ENCODE assay signal across 8 mouse cellular contexts in the genomic region with DNA sequence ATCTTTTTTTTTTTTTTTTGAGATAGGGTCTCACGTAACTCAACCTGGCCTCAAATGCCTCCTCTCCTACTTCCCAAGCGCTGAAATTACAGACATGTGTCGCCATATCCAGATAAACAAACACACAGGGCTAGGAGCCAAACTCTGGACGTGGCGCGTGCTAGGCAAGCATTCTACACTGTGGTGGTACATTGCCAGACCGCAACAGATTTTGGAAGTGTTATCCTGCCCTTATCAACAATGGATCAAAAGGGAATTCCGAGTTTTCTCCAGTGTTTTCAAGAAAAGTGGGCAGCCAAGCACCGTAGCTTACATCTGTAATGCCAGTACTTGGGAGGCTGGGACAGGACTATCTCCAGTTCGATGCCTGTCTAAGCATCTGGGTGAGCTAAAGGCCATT. TPM values are rescaled to one million over a fixed set of nuclear protein-coding genes. Genes with fewer than 3 reads are reported as not detected.
DNase-seq lines count a peak whose midpoint lies in the region; ATAC-seq and TF ChIP-seq lines count a peak whose summit lies in the region.

No protein-coding gene starts in this region.

- no peaks in the 10 kb centered on the region for H3K9me3 ChIP-seq in neural tube, embryonic 11.5 days (ENCODE audit: control insufficient read depth, low read length)
- no peaks in the 10 kb centered on the region for H3K9me3 ChIP-seq in limb, embryonic 13.5 days
- no peaks in the 10 kb centered on the region for H3K9me3 ChIP-seq in stomach, postnatal 0 days (ENCODE audit: control insufficient read depth, low read length)

- H3K4me3 ChIP-seq in cerebellum, adult 2 months (replicated peaks; ENCODE audit: insufficient read depth, low read depth, low read length): peak overlapping the region; percentile 83
- H3K4me3 ChIP-seq in neural tube, embryonic 11.5 days (ENCODE audit: low read depth, low read length): peak overlapping the region; percentile 70
- peak overlapping the region; percentile 64 for H3K4me3 ChIP-seq in limb, embryonic 13.5 days
- H3K4me3 ChIP-seq in stomach, postnatal 0 days (ENCODE audit: low read depth, low read length): peak overlapping the region; percentile 47

- TF ChIP-seq POLR2A in cerebellum, adult 2 months (IDR thresholded peaks at IDR 0.05; ENCODE audit: borderline replicate concordance, insufficient read depth, low read length): no peak

- intact Hi-C loops in left cerebral cortex, postnatal 14 days (cut with DNase I): no loop called here

- no peak overlapping the region for H3K27ac ChIP-seq in cerebellum, adult 2 months (ENCODE audit: insufficient read depth, low read length)
- no peak overlapping the region for H3K27ac ChIP-seq in neural tube, embryonic 11.5 days (ENCODE audit: low read depth, low read length)
- H3K27ac ChIP-seq in limb, embryonic 13.5 days: no peak overlapping the region
- H3K27ac ChIP-seq in stomach, postnatal 0 days (replicated peaks): peak overlapping the region; percentile 45; the same call in 1 of the 2 replicates

- TF ChIP-seq EP300 in stomach, postnatal 0 days (optimal IDR thresholded peaks at IDR 0.05): no peak

- DNase-seq in cerebellum, adult 2 months: no peak
- no peak for DNase-seq in neural tube, embryonic 11.5 days (ENCODE audit: low spot score)
- no peak for DNase-seq in neural tube, embryonic 10.5 days (ENCODE audit: extremely low spot score, low spot score)
- no peak for DNase-seq in stomach, postnatal 0 days (ENCODE audit: low spot score)
- no peak for DNase-seq in left cerebral cortex, postnatal 14 days (ENCODE audit: low spot score in 2 of 2)
- no peak for DNase-seq in right cerebral cortex, postnatal 36 days (ENCODE audit: low spot score in 2 of 2)

- H3K4me2 ChIP-seq in neural tube, embryonic 11.5 days (ENCODE audit: low read depth): peak overlapping the region; percentile 65
- H3K4me2 ChIP-seq in limb, embryonic 13.5 days (replicated peaks): peak overlapping the region; percentile 91
- H3K4me2 ChIP-seq in stomach, postnatal 0 days (replicated peaks; ENCODE audit: low read depth): peak overlapping the region; percentile 64

- peak overlapping the region; percentile 64 for H3K9ac ChIP-seq in neural tube, embryonic 11.5 days (ENCODE audit: low read length)
- H3K9ac ChIP-seq in limb, embryonic 13.5 days: peak overlapping the region; percentile 73
- peak overlapping the region; percentile 56 for H3K9ac ChIP-seq in stomach, postnatal 0 days (ENCODE audit: low read length)

- 10% methylated on average over 10 of the region's 10 CpGs for WGBS in cerebellum, adult 2 months
- WGBS in neural tube, embryonic 11.5 days: 48% methylated on average over 10 of the region's 10 CpGs
- 36% methylated on average over 10 of the region's 10 CpGs for WGBS in limb, embryonic 13.5 days
- 24% methylated on average over 10 of the region's 10 CpGs for WGBS in stomach, postnatal 0 days

- no peaks in the 10 kb centered on the region for H3K27me3 ChIP-seq in cerebellum, adult 2 months (ENCODE audit: control insufficient read depth, insufficient read depth, low read length)
- H3K27me3 ChIP-seq in neural tube, embryonic 11.5 days (ENCODE audit: control insufficient read depth, insufficient read depth, low read length): no peaks in the 10 kb centered on the region
- no peaks in the 10 kb centered on the region for H3K27me3 ChIP-seq in limb, embryonic 13.5 days
- no peaks in the 10 kb centered on the region for H3K27me3 ChIP-seq in stomach, postnatal 0 days (ENCODE audit: control insufficient read depth, insufficient read depth, low read length)

- H3K36me3 ChIP-seq in neural tube, embryonic 11.5 days (ENCODE audit: control insufficient read depth, insufficient read depth, low read length): no peaks in the 10 kb centered on the region
- peaks cover 9% of the 10 kb centered on the region for H3K36me3 ChIP-seq in limb, embryonic 13.5 days
- no peaks in the 10 kb centered on the region for H3K36me3 ChIP-seq in stomach, postnatal 0 days (ENCODE audit: control insufficient read depth, insufficient read depth, low read length)

- peaks cover 15% of the 10 kb centered on the region for H3K4me1 ChIP-seq in cerebellum, adult 2 months (ENCODE audit: control insufficient read depth, insufficient read depth, low read length)
- peaks cover 4% of the 10 kb centered on the region for H3K4me1 ChIP-seq in neural tube, embryonic 11.5 days (ENCODE audit: control insufficient read depth, insufficient read depth, low read length)
- peaks cover 18% of the 10 kb centered on the region for H3K4me1 ChIP-seq in limb, embryonic 13.5 days
- 0 out of 2 replicates have a peak, but pooled peaks cover 2% of the 10 kb centered on the region for H3K4me1 ChIP-seq in stomach, postnatal 0 days (replicated peaks; ENCODE audit: control insufficient read depth, insufficient read depth)

- no peak for ATAC-seq in cerebellum, adult (ENCODE audit: insufficient number of reproducible peaks, low FRiP score, low TSS enrichment)
- ATAC-seq in neural tube, embryonic 11.5 days (ENCODE audit: insufficient read depth, low FRiP score, low TSS enrichment): no peak
- ATAC-seq in limb, embryonic 13.5 days (ENCODE audit: low FRiP score, low read depth): no peak
- no peak for ATAC-seq in stomach, postnatal 0 days (ENCODE audit: low FRiP score, low TSS enrichment)

- no peak for TF ChIP-seq CTCF in cerebellum, adult 2 months (IDR thresholded peaks at IDR 0.05; ENCODE audit: borderline replicate concordance, insufficient read depth, low read depth, low read length)
- TF ChIP-seq CTCF in stomach, postnatal 0 days (IDR thresholded peaks at IDR 0.05; ENCODE audit: low read depth): no peak

RNA-seq across cellular contexts. Expression of a gene that starts 1.0 kb away (rescaled TPM):
- polyA plus RNA-seq in cerebellum, adult 2 months (2012; rRNA removed): 87.3 and 94.0 TPM in 2 replicates
- 38.2 and 43.2 TPM in 2 replicates for polyA plus RNA-seq in neural tube, embryonic 11.5 days (2014; fragmentation: Nextera tagmentation; extraction: Ambion mirVana)
- 61.6 and 65.0 TPM in 2 replicates for polyA plus RNA-seq in limb, embryonic 13.5 days (2015; fragmentation: Nextera tagmentation; extraction: Ambion mirVana)
- 63.8 and 70.3 TPM in 2 replicates for polyA plus RNA-seq in stomach, postnatal 0 days (2015; fragmentation: Nextera tagmentation; extraction: Ambion mirVana)
- total RNA-seq in left cerebral cortex, postnatal 14 days (2021): 10 to 100 TPM; 32.0 to 32.7 TPM

RNA-seq across cellular contexts. Expression of a gene that starts 1.2 kb away (rescaled TPM):
- polyA plus RNA-seq in cerebellum, adult 2 months (2012; rRNA removed): 42.3 and 42.8 TPM in 2 replicates
- polyA plus RNA-seq in neural tube, embryonic 11.5 days (2014; fragmentation: Nextera tagmentation; extraction: Ambion mirVana): 49.8 and 54.4 TPM in 2 replicates
- polyA plus RNA-seq in limb, embryonic 13.5 days (2015; fragmentation: Nextera tagmentation; extraction: Ambion mirVana): 73.1 and 73.4 TPM in 2 replicates
- polyA plus RNA-seq in stomach, postnatal 0 days (2015; fragmentation: Nextera tagmentation; extraction: Ambion mirVana): 63.8 and 65.1 TPM in 2 replicates
- total RNA-seq in left cerebral cortex, postnatal 14 days (2021): 10 to 100 TPM; 22.6 to 23.9 TPM

RNA-seq across cellular contexts. Expression of a gene that starts 17.2 kb away (rescaled TPM):
- 27.2 and 27.4 TPM in 2 replicates for polyA plus RNA-seq in cerebellum, adult 2 months (2012; rRNA removed)
- polyA plus RNA-seq in neural tube, embryonic 11.5 days (2014; fragmentation: Nextera tagmentation; extraction: Ambion mirVana): 1.6 and 1.7 TPM in 2 replicates
- polyA plus RNA-seq in limb, embryonic 13.5 days (2015; fragmentation: Nextera tagmentation; extraction: Ambion mirVana): 3.7 and 4.9 TPM in 2 replicates
- 0.78 and 0.92 TPM in 2 replicates for polyA plus RNA-seq in stomach, postnatal 0 days (2015; fragmentation: Nextera tagmentation; extraction: Ambion mirVana)
- total RNA-seq in left cerebral cortex, postnatal 14 days (2021): 10 to 100 TPM; 40.2 to 48.8 TPM

RNA-seq across cellular contexts. Expression of a gene that starts 22.8 kb away (rescaled TPM):
- 36.9 and 37.3 TPM in 2 replicates for polyA plus RNA-seq in cerebellum, adult 2 months (2012; rRNA removed)
- 33.4 and 37.2 TPM in 2 replicates for polyA plus RNA-seq in neural tube, embryonic 11.5 days (2014; fragmentation: Nextera tagmentation; extraction: Ambion mirVana)
- polyA plus RNA-seq in limb, embryonic 13.5 days (2015; fragmentation: Nextera tagmentation; extraction: Ambion mirVana): 25.8 and 29.0 TPM in 2 replicates
- 11.6 and 12.5 TPM in 2 replicates for polyA plus RNA-seq in stomach, postnatal 0 days (2015; fragmentation: Nextera tagmentation; extraction: Ambion mirVana)
- 10 to 100 TPM; 25.5 to 30.1 TPM for total RNA-seq in left cerebral cortex, postnatal 14 days (2021)

RNA-seq across cellular contexts. Expression of a gene that starts 29.0 kb away (rescaled TPM):
- polyA plus RNA-seq in cerebellum, adult 2 months (2012; rRNA removed): 4.9 and 5.0 TPM in 2 replicates
- 1.2 and 1.6 TPM in 2 replicates for polyA plus RNA-seq in neural tube, embryonic 11.5 days (2014; fragmentation: Nextera tagmentation; extraction: Ambion mirVana)
- 1.7 and 2.4 TPM in 2 replicates for polyA plus RNA-seq in limb, embryonic 13.5 days (2015; fragmentation: Nextera tagmentation; extraction: Ambion mirVana)
- polyA plus RNA-seq in stomach, postnatal 0 days (2015; fragmentation: Nextera tagmentation; extraction: Ambion mirVana): 1.4 and 1.6 TPM in 2 replicates
- total RNA-seq in left cerebral cortex, postnatal 14 days (2021): 10 to 100 TPM; 10.9 to 11.1 TPM
